Mouse (Mus musculus) olfactory bulb, adult 2 months (tissue): ENCODE measurements around the gene Spns2.

Source experiments
- CTCF ChIP-seq: fragments of 200-500 bp; IDR thresholded peaks from 2 replicates; pipeline ENCODE4 v1.5.1; 2012; ENCODE audit warnings: low read depth, mild to moderate bottlenecking, low read length, moderate library complexity; ENCODE audit not compliant: insufficient read depth
- POLR2A ChIP-seq: fragments of 200-500 bp; IDR thresholded peaks from 2 replicates; pipeline ENCODE4 v1.6.1; 2012; ENCODE audit warnings: mild to moderate bottlenecking, low read depth, low read length, moderate library complexity; ENCODE audit not compliant: insufficient read depth

DNA sequence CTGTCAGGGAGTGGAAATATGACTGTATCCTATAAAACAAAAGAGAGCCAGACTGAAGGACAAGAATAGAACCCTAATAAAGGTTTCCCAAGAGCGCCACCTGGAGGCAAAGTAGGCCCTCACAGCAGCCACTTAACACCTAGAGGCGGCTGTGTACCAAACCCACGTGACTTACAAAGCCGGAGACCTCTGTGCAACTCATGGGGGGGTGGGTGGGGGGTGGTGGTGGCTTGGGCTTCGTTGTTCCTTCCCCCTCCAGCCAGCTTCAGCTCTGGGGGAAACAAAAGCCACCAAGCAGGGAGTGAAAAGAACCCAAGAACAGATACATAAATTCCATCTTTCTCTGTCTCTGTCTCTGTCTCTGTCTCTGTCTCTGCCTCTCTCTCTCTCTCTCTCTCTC, 61.0 kb downstream of the Spns2 start:
- TF ChIP-seq POLR2A (no peak), CTCF (no peak)
